Mouse (Mus musculus) gastrocnemius, adult 18-20 months (tissue): ENCODE measurements at regions not wholly inside any gene's neighbourhood (a gene's known extent, or its start where the extent isn't known, plus 50 kb on each side); places are given as distances from the start of the nearest gene placed in this dataset.
"Not testable (repeated sequence)": the region's sequence is repeated elsewhere in the genome, so short reads cannot be mapped to it uniquely, and the experiment has no call there.

Source experiments
- DNase-seq: peaks from one replicate; pipeline ENCODE4 v3.0.0; 2021; ENCODE audit warnings: low spot score

DNA sequence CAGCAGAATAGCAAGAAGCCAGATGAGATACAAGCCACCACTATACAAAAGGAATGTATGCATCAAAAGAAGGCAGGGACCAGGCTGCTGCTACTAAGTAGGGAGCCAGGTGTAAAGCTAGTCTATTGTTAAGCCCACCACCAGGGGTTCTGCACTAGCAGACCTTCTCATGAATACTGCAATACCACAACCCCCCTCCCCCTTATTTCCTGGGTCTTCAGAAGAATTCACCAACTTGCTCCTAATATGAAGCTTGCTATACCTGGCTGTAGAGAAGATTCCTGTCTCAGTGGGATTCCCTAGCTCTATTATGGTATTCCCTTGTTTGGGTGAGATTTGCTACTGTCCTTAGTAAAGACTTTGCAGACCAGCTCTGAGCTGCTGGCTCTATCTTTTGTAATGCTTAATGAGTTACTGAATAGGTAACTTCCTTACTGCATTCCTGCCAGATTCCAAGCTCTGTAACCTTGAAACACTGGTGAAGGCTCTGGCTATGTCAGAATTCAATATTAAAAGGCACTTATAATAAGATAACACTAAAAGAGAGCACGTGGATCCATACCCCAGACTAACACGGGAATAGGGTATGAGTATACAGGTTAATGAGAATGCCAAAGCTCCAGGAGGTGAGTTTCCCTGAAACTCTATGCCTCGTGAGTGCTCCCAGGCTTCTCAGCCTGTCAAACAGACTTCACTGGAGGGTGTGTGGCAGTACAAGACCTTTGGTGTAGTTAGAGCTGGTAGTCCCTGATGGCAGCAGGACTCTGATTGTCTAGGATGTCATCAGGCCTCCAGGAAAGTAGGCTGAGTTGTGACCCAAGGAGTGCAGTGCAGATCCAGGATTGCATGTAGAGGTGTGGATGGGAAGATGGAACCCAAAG lies 455.5 kb downstream of the Plxdc2 start:
- not testable (repeated sequence) for DNase-seq

- DNase-seq: no peak
Observed at GRCm38 (mm10) chr2:16820442-16820841, 464.3 kb downstream of the Plxdc2 start.

DNA sequence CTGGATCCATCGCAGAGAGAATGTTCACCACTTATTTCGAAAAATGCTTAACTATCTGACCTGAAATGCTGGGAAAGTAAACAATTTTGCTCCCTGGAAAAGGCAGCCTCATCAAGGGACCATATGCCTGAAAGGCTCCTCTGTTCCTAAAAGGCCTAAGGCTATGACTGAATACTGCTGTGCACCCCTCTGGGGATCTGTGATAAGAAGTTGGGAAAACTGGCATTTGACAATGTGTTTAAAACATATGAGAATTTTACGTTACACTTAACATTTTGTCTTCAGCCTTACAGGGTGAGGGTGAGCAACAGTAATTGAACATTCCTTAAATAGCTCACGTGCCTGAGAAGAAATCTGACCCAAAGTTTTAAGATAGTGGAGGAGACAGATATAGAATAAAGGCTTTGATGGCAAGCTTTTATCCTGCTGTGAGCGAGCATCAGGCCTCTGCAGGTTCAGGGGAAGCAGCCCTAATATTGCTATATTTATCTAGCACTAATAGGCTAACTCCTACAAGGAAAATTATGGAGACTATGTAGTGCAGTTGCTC lies 468.7 kb downstream of the Plxdc2 start:
- DNase-seq: no peak

DNA sequence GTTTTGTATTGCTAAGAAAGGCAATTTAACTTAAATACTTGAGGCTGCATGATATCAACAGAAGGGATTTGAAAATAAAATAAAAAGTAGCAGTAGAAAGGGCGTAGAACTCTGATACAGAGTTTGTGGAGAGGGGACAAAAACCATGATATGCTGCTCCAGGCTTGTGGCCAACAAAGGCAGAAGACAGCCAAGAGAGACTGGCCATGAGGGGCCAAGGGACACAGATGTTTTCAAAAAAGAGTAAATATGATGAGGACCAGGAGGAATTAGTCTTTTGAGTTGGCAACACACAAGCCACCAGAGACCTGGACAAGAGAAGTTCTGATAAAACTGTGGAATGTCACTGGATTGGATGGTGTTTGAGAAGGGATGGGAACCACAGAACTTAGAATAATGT lies 471.2 kb downstream of the Plxdc2 start:
- peak; percentile 31 for DNase-seq

DNA sequence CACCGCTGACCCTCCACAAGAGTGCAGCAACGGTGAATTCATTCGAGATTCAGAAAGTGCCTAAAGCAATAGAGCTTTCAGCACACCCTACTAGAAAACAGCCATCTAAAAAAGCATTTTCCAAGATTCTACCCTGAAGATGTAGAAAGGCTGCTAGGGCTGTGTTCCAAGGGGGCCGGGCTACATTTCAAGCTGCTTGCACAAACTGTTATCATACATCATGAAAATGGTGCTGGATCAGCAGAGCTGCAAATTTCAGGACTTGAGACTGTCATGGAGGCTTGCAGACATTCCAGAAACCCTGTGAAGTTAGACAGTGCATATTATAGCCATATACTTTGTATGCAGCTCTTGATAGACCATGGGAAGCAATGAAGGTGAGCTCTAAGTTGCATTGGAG lies 479.9 kb downstream of the Plxdc2 start:
- no peak for DNase-seq

GRCm38 (mm10) chr2:16838718-16839117 lies 482.6 kb downstream of the Plxdc2 start:
- DNase-seq: no peak

GRCm38 (mm10) chr2:16849916-16850315 lies 493.8 kb downstream of the Plxdc2 start:
- DNase-seq: peak; percentile 59

- no peak for DNase-seq
Observed at GRCm38 (mm10) chr2:16860056-16860455, 504.0 kb downstream of the Plxdc2 start.

DNA sequence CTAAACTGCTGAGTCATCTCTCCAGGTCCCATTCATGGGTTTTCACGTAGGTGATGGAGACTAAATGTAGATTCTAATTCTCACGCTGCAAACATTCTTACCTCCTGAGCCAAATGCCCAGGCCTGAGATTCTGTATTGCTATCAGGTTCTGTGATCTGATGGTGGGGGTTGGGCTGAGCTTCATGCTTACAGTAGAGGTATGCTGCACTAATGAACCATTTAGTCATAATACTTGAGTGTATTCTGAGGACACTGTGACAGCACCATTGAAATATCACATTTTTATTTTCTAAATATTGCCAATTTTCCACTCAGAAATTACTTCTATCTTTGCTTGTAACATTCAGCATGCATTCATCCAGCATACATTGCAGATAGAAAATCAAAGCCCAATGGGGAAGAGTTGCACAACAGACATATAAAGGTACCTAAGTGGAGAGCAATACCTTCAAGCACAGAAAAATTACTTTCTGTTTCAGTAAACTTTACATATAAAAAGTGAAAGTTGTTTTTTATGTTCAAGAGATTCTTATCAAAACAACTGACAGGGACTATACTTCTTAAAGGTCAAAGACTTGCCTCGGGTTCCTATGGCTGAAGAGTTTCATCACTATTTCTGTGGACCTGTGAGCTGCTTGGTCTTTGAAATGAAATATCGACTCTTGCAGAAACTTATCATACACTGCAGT lies 510.2 kb downstream of the Plxdc2 start:
- DNase-seq: no peak

GRCm38 (mm10) chr2:16892381-16892780 lies 536.3 kb downstream of the Plxdc2 start:
- DNase-seq: not testable (repeated sequence)

DNA sequence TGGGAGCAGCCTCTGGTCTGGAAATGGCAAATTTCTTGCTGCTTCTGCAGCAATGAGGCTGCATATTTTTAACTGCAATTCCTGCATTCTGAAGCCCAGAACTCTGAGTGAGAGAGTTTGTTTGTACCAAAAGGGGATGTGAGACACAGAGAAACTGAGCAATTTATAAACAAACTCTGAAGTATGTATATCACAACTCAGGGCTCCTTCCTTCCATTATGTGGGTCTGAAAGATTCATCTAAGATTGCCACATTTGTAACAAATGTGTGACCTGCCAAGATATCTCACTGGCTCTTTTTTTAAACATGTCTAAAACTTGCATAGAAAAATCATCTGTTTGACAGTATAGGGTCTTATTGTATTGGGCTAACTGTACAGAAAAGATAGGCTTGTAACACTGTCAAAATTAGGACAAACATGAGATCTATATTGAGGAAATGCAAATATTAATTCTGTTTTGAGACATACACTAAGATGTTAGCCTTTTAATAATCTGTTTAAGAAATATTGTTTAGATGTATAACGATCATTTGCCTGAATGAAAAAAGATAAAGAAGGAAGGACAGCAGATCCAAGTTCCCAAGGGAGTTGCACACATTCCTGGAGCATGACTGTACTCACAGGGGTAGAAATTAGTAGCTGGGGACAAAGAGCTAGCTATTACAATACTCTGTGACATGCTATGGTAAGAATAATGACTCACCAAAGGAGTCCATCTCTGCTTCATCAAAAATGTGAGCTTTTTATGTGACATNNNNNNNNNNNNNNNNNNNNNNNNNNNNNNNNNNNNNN lies 553.3 kb downstream of the Plxdc2 start:
- peak; percentile 15 for DNase-seq

DNA sequence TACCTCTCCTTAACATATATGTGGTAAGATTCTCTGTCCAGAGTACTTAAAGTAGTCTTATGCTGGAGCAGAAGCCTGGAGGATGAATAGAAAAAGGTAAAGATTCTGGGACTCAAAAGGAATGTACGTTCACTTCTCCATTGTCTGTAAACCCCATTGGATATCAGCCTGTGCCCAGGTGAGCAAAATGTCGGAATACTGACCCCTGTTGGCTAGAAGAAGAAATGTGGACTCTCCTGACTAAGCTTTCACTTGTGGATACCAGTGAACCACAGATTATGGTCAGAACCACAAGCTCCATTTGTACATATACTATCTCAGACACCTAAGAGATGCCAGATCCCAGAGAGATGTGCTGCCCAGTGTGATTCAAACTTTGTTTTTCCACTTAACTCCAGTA lies 558.5 kb downstream of the Plxdc2 start:
- DNase-seq: peak; percentile 5

DNA sequence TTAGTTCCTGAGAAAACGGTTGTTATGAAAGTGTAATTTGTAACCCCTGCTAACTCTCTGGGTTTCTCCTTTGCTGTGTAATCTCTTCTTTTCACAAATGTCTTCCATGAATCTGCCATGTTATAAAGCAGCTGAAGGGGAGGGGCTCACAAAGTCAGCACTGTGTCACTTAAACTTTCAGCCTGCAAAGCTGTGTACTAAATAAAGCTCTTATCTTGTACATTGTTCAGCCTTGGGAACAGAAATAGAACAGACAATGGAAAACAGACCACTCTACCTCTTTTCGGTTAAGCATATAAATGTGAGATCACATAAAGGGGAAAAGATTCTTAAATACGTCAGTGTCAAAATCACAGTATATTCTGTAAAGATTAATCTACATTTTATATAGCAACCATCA lies 573.9 kb downstream of the Plxdc2 start:
- DNase-seq: no peak

DNA sequence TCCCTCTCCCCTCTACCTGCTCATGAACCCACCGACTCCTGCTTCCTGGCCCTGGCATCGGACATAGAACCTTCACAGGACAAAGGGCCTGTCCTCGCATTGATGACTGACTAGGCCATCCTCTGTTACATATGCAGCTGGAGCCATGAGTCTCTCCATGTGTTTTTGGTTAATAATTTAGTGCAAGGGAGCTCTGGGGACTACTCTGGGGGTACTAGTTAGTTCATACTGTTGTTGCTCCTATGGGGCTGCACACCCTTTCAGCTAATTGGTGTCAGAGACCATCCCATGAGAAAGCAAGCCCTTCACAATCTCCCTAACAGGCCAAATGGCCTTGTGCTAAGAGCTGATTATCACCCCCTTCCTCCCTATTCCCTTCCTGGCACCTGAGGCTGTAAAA lies 603.3 kb downstream of the Plxdc2 start:
- DNase-seq: no peak

DNA sequence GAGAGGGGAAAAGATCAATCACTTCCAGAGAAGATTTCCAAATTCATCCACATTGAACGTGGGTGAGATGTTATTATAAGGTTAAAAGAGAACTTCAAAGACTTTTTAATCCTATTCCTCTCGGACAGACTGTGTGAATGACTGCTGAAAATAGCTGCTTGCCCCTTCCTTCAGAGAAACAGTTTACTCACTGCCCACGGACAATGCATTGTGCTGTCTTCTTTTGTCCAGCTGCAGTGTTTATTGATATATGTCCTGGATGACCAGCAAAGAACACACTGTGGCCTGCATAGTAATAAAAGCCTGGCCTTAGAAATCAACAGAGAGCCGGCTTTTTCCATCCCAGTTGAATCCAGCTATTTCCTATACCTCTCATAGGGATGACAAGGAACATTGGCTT lies 621.3 kb downstream of the Plxdc2 start:
- DNase-seq: no peak

DNA sequence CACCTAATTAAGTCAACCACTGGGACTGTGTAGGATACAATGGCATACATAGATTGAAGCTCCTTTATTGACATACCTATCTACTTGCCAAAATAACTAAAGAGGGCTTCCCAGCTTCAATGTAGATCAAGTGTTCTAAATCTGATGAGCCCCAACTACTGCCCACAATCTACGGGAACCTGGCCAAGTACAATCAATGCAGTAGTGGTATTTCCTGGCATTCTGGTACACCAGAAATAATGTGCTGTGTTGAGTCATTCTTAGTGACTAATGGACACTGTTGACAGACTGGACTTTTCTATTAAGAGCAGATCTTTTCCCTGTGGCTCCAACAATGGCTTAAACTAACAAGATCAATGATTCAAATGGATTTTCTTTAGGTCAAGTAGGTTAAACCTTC lies 626.7 kb downstream of the Plxdc2 start:
- DNase-seq: no peak

- no peak for DNase-seq
Observed at GRCm38 (mm10) chr2:16983583-16984221, 627.6 kb downstream of the Plxdc2 start.
